Mouse (Mus musculus): Measurements from ENCODE around the gene Gtf2ird1. TPM values are rescaled to one million over a fixed set of nuclear protein-coding genes. Genes with fewer than 3 reads are reported as not detected.

Gtf2ird1 gene
- total and polyA plus RNA-seq, 3 experiments: 13.4 to 26.4 (median 23.8) TPM

DNA sequence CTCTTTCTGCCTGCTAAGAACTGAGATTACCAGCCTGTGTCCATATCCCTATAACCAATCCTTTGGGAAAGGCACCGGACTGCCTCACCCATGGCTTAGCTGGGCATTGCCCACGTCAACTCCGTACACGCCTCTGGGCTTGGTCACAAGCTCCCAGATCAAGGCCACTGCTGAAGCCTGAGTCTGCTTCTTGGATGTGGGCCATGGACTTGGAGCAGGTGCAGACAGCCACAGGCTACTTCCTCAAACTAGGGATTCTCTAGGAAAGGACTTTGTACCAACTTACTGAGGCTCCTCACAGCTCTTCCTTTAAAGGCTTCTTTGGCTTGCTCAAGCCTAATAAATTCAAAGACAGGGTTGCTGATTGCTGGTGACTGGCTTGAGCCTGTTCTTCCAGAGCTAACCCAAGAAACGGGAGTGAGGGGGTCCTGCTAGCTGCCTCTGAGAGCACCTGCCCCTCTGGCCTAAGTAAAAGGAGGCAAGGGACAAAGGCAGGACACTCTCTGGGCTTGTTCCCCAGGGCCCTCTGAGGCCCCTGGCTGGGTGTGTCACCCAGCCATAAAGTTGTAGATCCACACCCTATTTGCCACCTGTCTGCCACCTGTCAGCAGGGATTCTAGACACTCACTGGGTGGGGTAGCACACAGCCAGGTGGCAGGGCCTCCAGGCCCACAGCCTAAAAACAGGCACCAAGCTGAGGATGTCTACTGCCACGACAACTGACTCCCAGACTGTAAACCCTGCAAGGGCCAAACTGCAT is 38.0 kb downstream of the Gtf2ird1 start:
- DNase-seq: no peak
- intact Hi-C loops (cut with DNase I): no loop called here
- TF ChIP-seq POLR2A (IDR thresholded peaks at IDR 0.05; ENCODE audit: insufficient read depth, low read depth, low read length): no peak
- TF ChIP-seq EP300 (IDR thresholded peaks at IDR 0.05; ENCODE audit: insufficient read depth, low read depth, low read length): no peak
- no peak for TF ChIP-seq CTCF (IDR thresholded peaks at IDR 0.05)
- H3K36me3 ChIP-seq (ENCODE audit: control insufficient read depth, insufficient read depth, low read length): no peaks in the 10 kb centered on the region
- WGBS: 89% methylated on average over 6 of the region's 6 CpGs
- H3K27me3 ChIP-seq (ENCODE audit: control insufficient read depth, insufficient read depth, low read length): no peaks in the 10 kb centered on the region
- H3K27ac ChIP-seq: no peak overlapping the region
- H3K9ac ChIP-seq (ENCODE audit: low read depth, low read length): no peak overlapping the region
- H3K4me3 ChIP-seq: no peak overlapping the region
- peaks cover 8% of the 10 kb centered on the region for H3K4me1 ChIP-seq (ENCODE audit: control insufficient read depth, insufficient read depth, low read length)
- H3K79me2 ChIP-seq (replicated peaks; ENCODE audit: control insufficient read depth, insufficient read depth, low read length): no peaks in the 10 kb centered on the region

DNA sequence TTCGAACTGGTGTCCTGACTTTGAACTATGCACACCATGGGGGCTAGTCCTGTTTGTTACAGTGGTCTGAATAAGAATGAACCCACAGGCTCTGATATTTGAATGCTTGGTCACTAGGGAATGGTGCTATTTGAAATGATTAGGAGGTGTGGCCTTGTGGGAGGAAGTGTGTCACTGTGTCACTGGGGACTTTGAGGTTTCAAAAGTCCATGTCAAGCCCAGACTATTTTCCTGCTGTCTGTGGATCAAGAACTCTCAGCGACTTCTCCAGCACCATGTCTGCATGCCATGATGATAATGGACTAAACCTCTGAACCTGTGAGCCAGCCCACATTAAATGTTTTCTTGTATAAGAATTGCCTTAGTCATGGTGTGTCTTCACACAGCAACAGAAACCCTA is 44.2 kb downstream of the Gtf2ird1 start:
- 46% methylated on average over 2 of the region's 2 CpGs for WGBS
- no peaks in the 10 kb centered on the region for H3K79me2 ChIP-seq (replicated peaks; ENCODE audit: control insufficient read depth, insufficient read depth, low read length)
- intact Hi-C loops (cut with DNase I): no loop called here
- no peak overlapping the region for H3K4me3 ChIP-seq
- H3K36me3 ChIP-seq (ENCODE audit: control insufficient read depth, insufficient read depth, low read length): no peaks in the 10 kb centered on the region; the same call in 1 of the 2 replicates
- no peak for DNase-seq
- no peak overlapping the region for H3K9ac ChIP-seq (ENCODE audit: low read depth, low read length)
- H3K27me3 ChIP-seq (ENCODE audit: control insufficient read depth, insufficient read depth, low read length): no peaks in the 10 kb centered on the region
- no peak for TF ChIP-seq EP300 (IDR thresholded peaks at IDR 0.05; ENCODE audit: insufficient read depth, low read depth, low read length)
- no peak for TF ChIP-seq CTCF (IDR thresholded peaks at IDR 0.05)
- TF ChIP-seq POLR2A (IDR thresholded peaks at IDR 0.05; ENCODE audit: insufficient read depth, low read depth, low read length): no peak
- no peak overlapping the region for H3K27ac ChIP-seq
- H3K4me1 ChIP-seq (ENCODE audit: control insufficient read depth, insufficient read depth, low read length): no peaks in the 10 kb centered on the region

DNA sequence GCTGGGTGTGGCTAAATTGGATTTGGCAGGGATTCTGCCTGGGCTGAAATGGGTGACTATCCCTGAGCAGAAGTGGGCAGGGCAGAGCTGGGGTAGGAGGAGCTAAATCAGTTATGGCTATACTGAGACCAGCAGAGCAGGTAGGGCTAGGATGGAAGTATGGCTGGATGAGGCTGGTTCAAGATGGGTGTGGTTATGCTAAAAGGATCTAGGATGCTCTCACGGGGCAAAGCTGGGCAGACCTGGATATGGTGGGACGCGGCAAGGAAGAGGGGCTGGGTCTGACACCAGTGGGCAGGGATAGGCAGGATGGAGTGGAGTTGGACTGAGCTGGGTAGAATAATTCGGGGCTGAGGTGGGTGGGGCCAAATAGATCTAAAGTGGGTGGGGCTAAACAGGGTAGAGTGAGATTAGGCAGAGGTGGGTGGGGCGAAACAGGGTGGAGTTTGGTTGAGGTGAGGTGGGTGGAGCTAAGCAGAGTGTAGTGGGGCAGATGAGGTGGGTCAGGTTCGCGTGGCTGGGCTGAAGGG is 46.1 kb downstream of the Gtf2ird1 start:
- Histone ChIP-seq H3K9ac (ENCODE audit: low read depth, low read length) (no peak overlapping the region), H3K36me3 (ENCODE audit: control insufficient read depth, insufficient read depth, low read length) (no peaks in the 10 kb centered on the region; the same call in 1 of the 2 replicates), H3K27me3 (ENCODE audit: control insufficient read depth, insufficient read depth, low read length) (no peaks in the 10 kb centered on the region), H3K79me2 (replicated peaks; ENCODE audit: control insufficient read depth, insufficient read depth, low read length) (no peaks in the 10 kb centered on the region), H3K27ac (no peak overlapping the region), H3K4me1 (ENCODE audit: control insufficient read depth, insufficient read depth, low read length) (no peaks in the 10 kb centered on the region), H3K4me3 (no peak overlapping the region)
- no peak for DNase-seq
- no peak for TF ChIP-seq POLR2A (IDR thresholded peaks at IDR 0.05; ENCODE audit: insufficient read depth, low read depth, low read length)
- intact Hi-C loops (cut with DNase I): no loop called here
- WGBS: 91% methylated on average over 7 of the region's 7 CpGs

DNA sequence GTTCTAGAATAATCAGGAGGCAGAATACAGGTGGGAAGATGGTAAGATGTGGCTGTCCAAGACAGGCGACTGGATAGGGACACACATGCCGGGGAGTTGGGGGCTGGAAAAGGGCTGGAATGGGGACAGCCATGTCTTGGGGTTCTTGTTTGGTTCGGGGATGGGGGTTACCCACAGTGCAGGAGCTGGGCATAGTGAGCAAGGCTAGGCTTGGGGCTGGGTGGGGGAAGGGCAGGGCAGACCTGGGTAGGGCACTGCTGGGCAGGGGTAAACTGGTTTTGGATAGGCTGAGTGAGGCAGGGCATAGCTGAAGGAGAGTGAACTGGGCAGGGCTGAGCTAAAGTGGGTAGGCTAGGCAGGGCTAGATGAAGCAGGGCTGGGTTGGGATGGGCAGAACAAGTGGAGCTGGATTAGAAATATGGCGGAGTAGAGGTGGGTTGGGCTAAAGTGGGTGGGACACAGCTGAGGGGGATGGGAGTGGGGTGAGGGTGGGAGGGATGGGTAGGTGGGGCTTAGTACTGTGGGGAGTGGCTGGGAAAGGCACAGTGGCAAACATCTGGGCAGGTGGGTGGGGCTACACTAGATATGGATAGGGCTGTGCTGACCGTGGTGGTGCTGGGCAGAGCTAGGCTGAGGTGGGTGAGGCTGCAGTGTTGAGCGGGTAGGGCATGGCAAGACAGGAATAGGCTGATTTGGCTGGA is 46.8 kb downstream of the Gtf2ird1 start:
- Histone ChIP-seq H3K4me1 (ENCODE audit: control insufficient read depth, insufficient read depth, low read length) (no peaks in the 10 kb centered on the region), H3K36me3 (ENCODE audit: control insufficient read depth, insufficient read depth, low read length) (no peaks in the 10 kb centered on the region; the same call in 1 of the 2 replicates), H3K27me3 (ENCODE audit: control insufficient read depth, insufficient read depth, low read length) (no peaks in the 10 kb centered on the region), H3K79me2 (replicated peaks; ENCODE audit: control insufficient read depth, insufficient read depth, low read length) (no peaks in the 10 kb centered on the region), H3K9ac (ENCODE audit: low read depth, low read length) (no peak overlapping the region), H3K27ac (no peak overlapping the region), H3K4me3 (no peak overlapping the region)
- 89% methylated on average over 6 of the region's 6 CpGs for WGBS
- intact Hi-C loops (cut with DNase I): no loop called here
- no peak for TF ChIP-seq POLR2A (IDR thresholded peaks at IDR 0.05; ENCODE audit: insufficient read depth, low read depth, low read length)
- TF ChIP-seq EP300 (IDR thresholded peaks at IDR 0.05; ENCODE audit: insufficient read depth, low read depth, low read length): no peak
- TF ChIP-seq CTCF (IDR thresholded peaks at IDR 0.05): no peak
- DNase-seq: no peak

DNA sequence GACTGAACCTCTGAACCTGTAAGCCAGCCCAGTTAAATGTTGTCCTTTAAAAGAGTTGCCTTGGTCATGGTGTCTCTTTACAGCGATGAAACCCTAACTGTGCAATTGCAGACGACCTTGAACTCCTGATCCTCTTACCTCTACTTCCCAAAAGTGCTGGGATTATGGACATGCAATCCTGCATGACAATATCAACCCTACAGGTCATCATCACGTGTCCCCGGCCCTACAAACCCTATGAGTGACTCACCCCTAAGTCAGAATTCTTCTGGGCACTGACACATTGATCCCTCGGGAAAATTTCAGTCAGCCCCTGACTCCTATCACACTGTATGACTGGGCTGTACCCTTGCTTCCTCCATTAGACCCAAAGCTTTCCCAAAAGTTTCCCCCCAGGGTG is 48.4 kb downstream of the Gtf2ird1 start:
- Histone ChIP-seq H3K4me1 (ENCODE audit: control insufficient read depth, insufficient read depth, low read length) (no peaks in the 10 kb centered on the region), H3K4me3 (no peak overlapping the region), H3K27ac (no peak overlapping the region), H3K36me3 (ENCODE audit: control insufficient read depth, insufficient read depth, low read length) (no peaks in the 10 kb centered on the region; the same call in 1 of the 2 replicates), H3K9ac (ENCODE audit: low read depth, low read length) (no peak overlapping the region), H3K79me2 (replicated peaks; ENCODE audit: control insufficient read depth, insufficient read depth, low read length) (no peaks in the 10 kb centered on the region), H3K27me3 (ENCODE audit: control insufficient read depth, insufficient read depth, low read length) (no peaks in the 10 kb centered on the region)
- intact Hi-C loops (cut with DNase I): no loop called here
- 88% methylated on average over 5 of the region's 5 CpGs for WGBS
- TF ChIP-seq POLR2A (IDR thresholded peaks at IDR 0.05; ENCODE audit: insufficient read depth, low read depth, low read length) (no peak), CTCF (IDR thresholded peaks at IDR 0.05) (no peak), EP300 (IDR thresholded peaks at IDR 0.05; ENCODE audit: insufficient read depth, low read depth, low read length) (no peak)
- no peak for DNase-seq

DNA sequence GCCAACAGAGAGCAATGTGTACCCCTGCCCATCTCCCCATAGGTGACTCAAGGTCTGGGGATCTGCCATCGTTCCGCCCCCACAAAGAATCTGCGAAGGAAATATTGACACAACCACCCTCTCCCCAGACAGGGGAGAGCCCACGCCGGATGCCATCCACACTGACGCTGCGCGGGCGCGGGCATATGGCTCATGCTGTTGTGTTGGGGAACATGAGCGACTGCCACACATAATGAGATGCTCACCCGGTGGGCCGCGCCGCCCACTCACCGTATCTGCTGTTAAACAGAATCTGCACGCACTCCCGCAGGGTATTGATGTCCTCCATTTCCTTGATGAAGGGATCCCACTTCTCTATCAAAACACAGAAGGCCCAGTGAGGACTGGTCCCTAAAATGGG is 54.7 kb downstream of the Gtf2ird1 start:
- DNase-seq: no peak
- H3K9ac ChIP-seq (ENCODE audit: low read depth, low read length): no peak overlapping the region
- H3K4me1 ChIP-seq (ENCODE audit: control insufficient read depth, insufficient read depth, low read length): no peaks in the 10 kb centered on the region
- H3K4me3 ChIP-seq: no peak overlapping the region
- no peaks in the 10 kb centered on the region for H3K79me2 ChIP-seq (replicated peaks; ENCODE audit: control insufficient read depth, insufficient read depth, low read length)
- TF ChIP-seq CTCF (IDR thresholded peaks at IDR 0.05): no peak
- TF ChIP-seq POLR2A (IDR thresholded peaks at IDR 0.05; ENCODE audit: insufficient read depth, low read depth, low read length): no peak
- TF ChIP-seq EP300 (IDR thresholded peaks at IDR 0.05; ENCODE audit: insufficient read depth, low read depth, low read length): no peak
- no peaks in the 10 kb centered on the region for H3K36me3 ChIP-seq (ENCODE audit: control insufficient read depth, insufficient read depth, low read length)
- WGBS: 95% methylated on average over 18 of the region's 18 CpGs
- intact Hi-C loops (cut with DNase I): no loop called here
- H3K27me3 ChIP-seq (ENCODE audit: control insufficient read depth, insufficient read depth, low read length): no peaks in the 10 kb centered on the region
- no peak overlapping the region for H3K27ac ChIP-seq

Data from heart, adult 2 months (tissue).